Mouse (Mus musculus) heart, postnatal 0 days (tissue): ENCODE data around the gene Faf1. TPM values are rescaled to one million over a fixed set of nuclear protein-coding genes. Genes with fewer than 3 reads are reported as not detected.

Source experiments
- ATAC-seq: fragments of 200-750 bp; cut with Nextera tagmentation; 2 replicates; pipeline ENCODE4 v1.8.0; 2017; ENCODE audit warnings: low read depth, moderate number of reproducible peaks, moderate library complexity; ENCODE audit not compliant: insufficient read depth
- DNase-seq: peaks from one replicate; pipeline ENCODE4 v3.0.0-alpha.2; 2016; ENCODE audit warnings: low spot score
- H3K27ac ChIP-seq: fragments of 300-500 bp; sonication (generic); 2 replicates; pipeline ENCODE4 v1.5.1; 2014; ENCODE audit warnings: low read depth, mild to moderate bottlenecking
- H3K27me3 ChIP-seq: fragments of 300-500 bp; sonication (generic); 2 replicates; pipeline ENCODE4 v1.6.1; 2014; ENCODE audit warnings: low read length, mixed read lengths; ENCODE audit not compliant: control insufficient read depth, insufficient read depth
- H3K36me3 ChIP-seq: fragments of 300-500 bp; sonication (generic); replicated peaks from 2 replicates; pipeline ENCODE4 v1.6.1; 2014; ENCODE audit warnings: low read length, mixed read lengths; ENCODE audit not compliant: control insufficient read depth, insufficient read depth
- H3K4me1 ChIP-seq: fragments of 300-500 bp; sonication (generic); 2 replicates; pipeline ENCODE4 v1.6.1; 2014; ENCODE audit warnings: antibody characterized with exemption; ENCODE audit not compliant: control insufficient read depth, insufficient read depth
- H3K4me2 ChIP-seq: fragments of 300-500 bp; sonication (generic); 2 replicates; pipeline ENCODE4 v1.6.1; 2014; ENCODE audit warnings: low read depth, mild to moderate bottlenecking, low read length, moderate library complexity
- H3K4me3 ChIP-seq: fragments of 300-500 bp; sonication (generic); 2 replicates; pipeline ENCODE4 v1.5.1; 2014; ENCODE audit warnings: low read depth, low read length
- H3K9ac ChIP-seq: fragments of 300-500 bp; sonication (generic); replicated peaks from 2 replicates; pipeline ENCODE4 v1.6.1; 2014; ENCODE audit warnings: low read depth, low read length, mixed read lengths
- H3K9me3 ChIP-seq: fragments of 300-500 bp; sonication (generic); replicated peaks from 2 replicates; pipeline ENCODE4 v1.6.1; 2016; ENCODE audit warnings: low read length; ENCODE audit not compliant: control insufficient read depth
- CTCF ChIP-seq: IDR thresholded peaks from 2 replicates; pipeline ENCODE4 v1.5.1; 2016; ENCODE audit warnings: antibody characterized with exemption, control low read depth, low read depth
- EP300 ChIP-seq: IDR thresholded peaks from 2 replicates; pipeline ENCODE4 v1.6.1; 2016; ENCODE audit warnings: antibody characterized with exemption, low read depth
- WGBS: fragments of 180-500 bp; shearing (Covaris S2); extraction: QIAGEN DNeasy Blood & Tissue Kit; methylation state at CpG from one replicate; pipeline ENCODE4 v1.1.7; 2014; 5-methylcytosine and 5-hydroxymethylcytosine counted together
- polyA plus RNA-seq: library from polyadenylated mRNA; unstranded; fragments of >200 nt; fragmentation: Nextera tagmentation; extraction: Ambion mirVana; gene quantifications from 2 replicates; pipeline ENCODE4 v1.2.1, GENCODE M21; 2015
- total RNA-seq: library from RNA; depleted of rRNA; stranded (reverse); fragments of >200 nt; gene quantifications from 2 replicates; pipeline ENCODE4 v1.2.3, GENCODE M21; 2014; ENCODE audit warnings: low replicate concordance

Faf1 gene
- total and polyA plus RNA-seq, 2 experiments from 2014 or later: 19.4 to 26.7 TPM

DNA sequence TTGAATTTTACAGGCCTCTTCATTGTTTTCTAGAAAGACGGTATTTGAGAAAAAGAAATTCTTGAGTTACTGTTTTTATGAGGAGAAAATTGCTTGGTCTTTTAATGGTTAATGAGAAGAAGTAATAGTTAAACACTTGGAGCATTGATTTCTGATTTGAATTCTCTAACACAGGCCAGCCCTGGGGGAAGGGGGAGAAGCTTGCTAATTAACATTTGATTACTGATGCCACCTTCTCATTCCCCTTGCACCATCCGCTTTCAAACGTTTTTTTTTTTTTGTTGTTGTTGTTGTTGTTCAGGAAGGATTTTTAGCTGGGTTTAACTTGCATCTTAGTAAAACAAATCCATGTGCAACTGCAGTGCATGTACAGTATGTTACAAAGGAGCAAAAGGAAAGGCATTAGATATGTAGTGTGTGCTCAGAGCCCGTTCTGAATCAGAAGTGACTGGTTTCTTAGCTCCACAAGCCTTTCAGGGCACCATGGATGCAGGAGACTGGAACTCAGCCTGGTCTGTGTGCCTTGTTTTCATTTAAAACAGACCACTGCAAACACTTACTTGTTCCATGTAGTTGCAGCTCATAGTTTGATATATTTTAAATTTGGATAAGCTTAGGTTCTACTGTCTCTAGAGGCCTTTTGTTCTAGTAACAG, 113.1 kb downstream of the Faf1 start:
- 68% methylated on average over 4 of the region's 4 CpGs for WGBS
- DNase-seq (no peak), ATAC-seq (no peak)
- Histone ChIP-seq H3K27ac (no peak overlapping the region), H3K4me2 (no peak overlapping the region), H3K9me3 (no peaks in the 10 kb centered on the region), H3K36me3 (no peaks in the 10 kb centered on the region), H3K4me3 (no peak overlapping the region), H3K9ac (no peak overlapping the region), H3K27me3 (no peaks in the 10 kb centered on the region), H3K4me1 (no peaks in the 10 kb centered on the region)
- no peak for TF ChIP-seq CTCF
- TF ChIP-seq EP300: no peak

DNA sequence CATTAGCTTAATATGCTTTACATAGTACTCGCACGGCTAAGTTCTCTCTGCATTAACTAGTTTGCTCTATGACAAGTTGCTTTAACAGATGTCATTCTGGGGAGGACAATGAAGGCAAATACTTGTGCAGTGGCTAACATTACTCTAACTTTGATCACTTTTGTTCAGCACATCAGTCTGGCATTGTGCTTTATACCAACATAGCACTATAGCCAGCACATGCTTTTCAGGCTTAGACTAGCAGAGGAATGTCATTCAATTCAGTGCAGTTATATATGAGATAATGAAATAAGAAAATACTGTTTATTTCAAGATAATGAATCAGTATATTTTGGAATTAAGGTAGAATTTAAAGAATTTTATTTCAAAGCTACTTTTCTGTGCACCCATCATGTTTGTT, 115.9 kb downstream of the Faf1 start:
- H3K27me3 ChIP-seq: no peaks in the 10 kb centered on the region
- H3K4me2 ChIP-seq: no peak overlapping the region
- ATAC-seq (no peak), DNase-seq (no peak)
- WGBS: 86% methylated on average over 2 of the region's 2 CpGs
- H3K4me3 ChIP-seq: no peak overlapping the region
- TF ChIP-seq EP300 (no peak), CTCF (no peak)
- H3K36me3 ChIP-seq: no peaks in the 10 kb centered on the region
- no peaks in the 10 kb centered on the region for H3K9me3 ChIP-seq
- no peaks in the 10 kb centered on the region for H3K4me1 ChIP-seq
- H3K9ac ChIP-seq: no peak overlapping the region
- H3K27ac ChIP-seq: no peak overlapping the region

DNA sequence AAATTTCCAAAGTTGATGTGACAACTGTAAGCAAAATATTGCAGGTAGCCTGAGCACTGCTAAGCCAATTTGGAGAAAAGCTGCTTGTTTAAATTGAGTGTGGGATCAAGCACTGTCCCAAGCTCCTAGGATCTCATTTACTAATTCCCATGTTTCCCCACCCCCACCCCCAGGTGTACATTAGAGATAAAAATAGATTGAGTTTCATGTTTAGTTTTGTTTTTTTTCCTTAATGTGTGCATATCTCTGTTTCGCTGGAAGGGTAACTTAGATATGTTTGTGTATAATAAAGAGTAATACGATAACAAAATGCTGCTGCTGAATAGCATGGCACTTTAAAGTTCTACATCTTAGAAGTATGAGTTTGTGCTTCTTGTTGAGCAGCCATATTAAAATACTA, 116.7 kb downstream of the Faf1 start:
- no peak overlapping the region for H3K4me2 ChIP-seq
- no peaks in the 10 kb centered on the region for H3K36me3 ChIP-seq
- H3K27ac ChIP-seq: no peak overlapping the region
- TF ChIP-seq CTCF (no peak), EP300 (no peak)
- no peaks in the 10 kb centered on the region for H3K9me3 ChIP-seq
- 83% methylated on average over 2 of the region's 2 CpGs for WGBS
- no peaks in the 10 kb centered on the region for H3K4me1 ChIP-seq
- ATAC-seq (no peak), DNase-seq (no peak)
- H3K9ac ChIP-seq: no peak overlapping the region
- no peak overlapping the region for H3K4me3 ChIP-seq
- H3K27me3 ChIP-seq: no peaks in the 10 kb centered on the region

DNA sequence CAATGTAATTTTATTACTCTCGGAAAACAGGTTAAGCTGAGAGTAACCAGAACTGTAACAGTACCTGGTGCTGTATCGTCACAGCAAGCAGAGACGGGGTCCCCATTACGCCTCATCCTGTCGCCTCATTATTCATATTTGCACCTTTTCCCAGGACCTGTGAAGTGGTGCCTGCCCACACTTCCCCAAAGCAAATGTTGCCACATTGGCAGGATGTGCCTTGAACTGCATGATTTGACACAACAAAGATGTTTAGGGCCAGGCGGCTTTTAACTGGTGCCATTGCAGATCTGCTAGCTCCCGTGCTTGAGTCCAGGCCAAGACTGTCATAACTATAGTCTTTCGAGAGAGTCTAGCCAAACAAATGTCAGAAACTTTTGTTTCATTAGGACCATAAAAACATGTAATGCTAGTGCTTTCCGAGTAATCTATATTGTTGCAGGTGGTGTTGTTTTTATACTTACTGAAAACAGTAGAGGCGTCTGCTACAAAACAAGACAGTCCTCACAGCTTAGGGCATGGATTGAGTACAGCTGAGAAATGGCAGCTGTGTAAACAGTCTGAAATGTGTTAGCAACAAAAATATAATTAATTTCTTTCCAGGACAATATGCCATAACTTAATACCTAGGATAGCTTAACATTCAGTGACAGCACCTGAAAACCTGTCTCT, 121.3 kb downstream of the Faf1 start:
- H3K4me2 ChIP-seq: no peak overlapping the region
- no peaks in the 10 kb centered on the region for H3K27me3 ChIP-seq
- TF ChIP-seq EP300 (no peak), CTCF (no peak)
- H3K9me3 ChIP-seq: no peaks in the 10 kb centered on the region
- H3K4me1 ChIP-seq: no peaks in the 10 kb centered on the region
- WGBS: 78% methylated on average over 10 of the region's 10 CpGs
- no peak overlapping the region for H3K27ac ChIP-seq
- no peaks in the 10 kb centered on the region for H3K36me3 ChIP-seq
- DNase-seq (no peak), ATAC-seq (no peak)
- H3K9ac ChIP-seq: no peak overlapping the region
- no peak overlapping the region for H3K4me3 ChIP-seq

DNA sequence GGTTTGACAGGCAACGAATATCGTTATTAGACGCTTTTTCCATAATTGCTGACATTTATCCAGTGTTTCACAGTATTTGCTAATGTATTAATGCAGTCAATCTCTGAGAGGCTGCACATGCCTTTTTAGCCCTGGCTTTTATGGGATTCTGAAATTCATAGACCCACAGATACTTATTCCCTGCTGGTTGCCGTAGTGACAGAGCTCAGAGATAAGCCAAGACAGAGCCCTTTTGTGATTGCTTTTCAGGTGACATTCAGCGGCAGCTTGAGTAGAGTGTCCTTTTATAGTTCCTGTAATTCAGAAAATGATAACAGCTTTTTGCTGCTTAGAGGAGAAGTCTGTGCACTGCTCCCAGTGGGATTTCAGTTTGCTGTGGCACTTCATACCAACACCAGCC, 130.0 kb downstream of the Faf1 start:
- Histone ChIP-seq H3K9me3 (no peaks in the 10 kb centered on the region), H3K4me2 (no peak overlapping the region), H3K4me3 (no peak overlapping the region), H3K36me3 (no peaks in the 10 kb centered on the region), H3K4me1 (no peaks in the 10 kb centered on the region), H3K9ac (no peak overlapping the region), H3K27me3 (no peaks in the 10 kb centered on the region), H3K27ac (no peak overlapping the region)
- DNase-seq: no peak
- ATAC-seq: no peak
- TF ChIP-seq CTCF (no peak), EP300 (no peak)
- 53% methylated on average over 5 of the region's 5 CpGs for WGBS

DNA sequence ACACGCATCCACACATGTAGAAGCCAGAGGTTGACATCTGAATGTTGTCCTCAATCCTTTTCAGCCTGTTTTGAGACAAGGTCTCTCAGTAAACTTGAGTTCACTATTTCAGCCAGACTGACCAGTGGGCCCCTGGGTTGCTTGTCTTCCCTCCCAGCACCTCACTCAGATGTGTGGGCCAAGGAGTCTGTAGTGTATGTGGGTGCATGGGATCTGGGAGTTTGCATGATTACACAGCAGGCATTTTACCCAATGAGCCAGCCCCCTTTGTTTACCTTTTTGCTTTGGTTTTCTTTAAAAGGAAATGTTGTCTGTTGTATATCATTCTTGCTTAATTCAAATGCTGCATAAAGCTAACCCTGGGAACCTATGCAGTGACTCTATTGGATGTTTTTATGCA, 138.8 kb downstream of the Faf1 start:
- H3K4me2 ChIP-seq: no peak overlapping the region
- H3K27me3 ChIP-seq: no peaks in the 10 kb centered on the region
- no peak overlapping the region for H3K27ac ChIP-seq
- no peak overlapping the region for H3K4me3 ChIP-seq
- H3K36me3 ChIP-seq: no peaks in the 10 kb centered on the region
- H3K9ac ChIP-seq: no peak overlapping the region
- WGBS: 100% methylated on average over 1 of the region's 1 CpGs
- no peaks in the 10 kb centered on the region for H3K9me3 ChIP-seq
- DNase-seq (no peak), ATAC-seq (no peak)
- H3K4me1 ChIP-seq: no peaks in the 10 kb centered on the region
- TF ChIP-seq EP300 (no peak), CTCF (no peak)
